Mouse (Mus musculus) naive thymus-derived CD4-positive, alpha-beta T cell, adult 5 months (primary cell): ENCODE results near the gene Adck1. TPM values are rescaled to one million over a fixed set of nuclear protein-coding genes. Genes with fewer than 3 reads are reported as not detected.

Experiments
- polyA plus RNA-seq: library from polyadenylated mRNA; unstranded; fragments of 100-300 nt; shearing (Covaris generic); gene quantifications from one replicate; pipeline ENCODE4 v1.2.1, GENCODE M21; 2017

Gene Adck1
- 18.0 TPM for polyA plus RNA-seq

GRCm38 (mm10) chr12:88360441-88361119 is at the start of gene Adck1:
Adck1 (plus strand) TSS chr12:88360554.

DNA sequence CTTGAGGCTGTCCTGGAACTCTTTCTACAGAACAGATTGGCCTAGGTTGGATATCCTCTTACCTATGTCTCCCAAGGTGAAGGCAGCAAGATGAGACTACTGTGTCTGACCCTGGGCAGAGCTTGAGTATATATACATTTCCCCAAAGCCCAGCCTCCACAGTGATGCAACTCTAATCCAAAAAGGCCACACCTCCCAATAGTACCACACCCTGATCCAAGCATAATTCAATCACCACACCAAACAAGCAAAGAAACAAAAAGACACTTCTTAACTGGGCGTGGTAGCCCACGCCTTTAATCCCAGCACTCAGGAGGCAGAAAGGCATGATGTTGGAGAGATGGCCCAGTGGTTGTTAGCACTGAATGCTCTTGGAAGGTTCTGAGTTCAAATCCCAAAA is 36.4 kb upstream of the Adck1 start, which contains the start of gene Gm5039:
Gene Gm5039, minus strand, starts transcription at position 101 of the 400 bp plus-strand sequence.

Other genes with a start within 250 kb of the Adck1 start
- gene Gm10436, start 178.4 kb upstream of the Adck1 start, polyA plus RNA-seq = not detected
- not detected for gene Gm8332, start 110.5 kb upstream of the Adck1 start, polyA plus RNA-seq
- 0.20 TPM for gene Gm5662, start 86.1 kb upstream of the Adck1 start, polyA plus RNA-seq
- not detected for gene Gm5039, start 36.5 kb upstream of the Adck1 start, polyA plus RNA-seq